Mouse (Mus musculus) heart, postnatal 10 days (tissue): Measurements from ENCODE around the gene Stat6. TPM values are rescaled to one million over a fixed set of nuclear protein-coding genes. Genes with fewer than 3 reads are reported as not detected.
A peak's percentile ranks its signal among the peaks of the same experiment; 100 is the strongest.
"Not testable (repeated sequence)": the region's sequence is repeated elsewhere in the genome, so short reads cannot be mapped to it uniquely, and the experiment has no call there.

Experiments used
- DNase-seq, 2 experiments: peaks; one replicate each; pipeline ENCODE4 v3.0.0; 2021
- intact Hi-C: fragments of 180-260 bp; cut with DNase I; formaldehyde crosslinking; loops from one replicate; pipeline ENCODE4 v1.15.1; 2025
- total RNA-seq, 2 experiments: library from RNA; stranded (reverse); gene quantifications; 2 replicates each; pipeline ENCODE4 v1.2.3; 2021

Stat6 gene
- total RNA-seq, 2 experiments from 2014 or later = 45.9 to 46.8 TPM

- intact Hi-C loops = loop anchor here (1.0 to 2.0 kb wide), 3 partner anchors 25 to 295 kb away; partner anchors contain the start of gene Nemp1
- DNase-seq = peak; percentile 93 to 95
Observed at GRCm38 (mm10) chr10:127641861-127642771, 670 bp upstream of the Stat6 start.

GRCm38 (mm10) chr10:127643553-127644238 is 910 bp downstream of the Stat6 start:
- intact Hi-C loops = loop anchor here (2.0 kb wide), 2 partner anchors 17 to 23 kb away; partner anchors contain the start of gene Nemp1
- DNase-seq = peak; percentile 88 to 90

- no peak for DNase-seq
- intact Hi-C loops = loop anchor here (2.0 kb wide), 1 partner anchor 15 kb away; no protein-coding TSS in a partner anchor
Observed at GRCm38 (mm10) chr10:127645791-127646190, 3.0 kb downstream of the Stat6 start.

GRCm38 (mm10) chr10:127652906-127653638 is 10.3 kb downstream of the Stat6 start:
- intact Hi-C loops = no loop called here
- DNase-seq = no peak

- no peak for DNase-seq
- intact Hi-C loops = no loop called here
Observed at GRCm38 (mm10) chr10:127654970-127655579, 12.3 kb downstream of the Stat6 start.

- intact Hi-C loops = not testable (repeated sequence)
Observed at GRCm38 (mm10) chr10:127657617-127658016, 14.8 kb downstream of the Stat6 start.

GRCm38 (mm10) chr10:127658076-127658475 is 15.3 kb downstream of the Stat6 start:
- DNase-seq = no peak
- intact Hi-C loops = no loop called here

More at GRCm38 (mm10) chr10:127657617-127658016, 14.8 kb downstream of the Stat6 start:
- not testable (repeated sequence) for DNase-seq

GRCm38 (mm10) chr10:127659551-127659950 is 16.8 kb downstream of the Stat6 start:
- intact Hi-C loops = no loop called here
- DNase-seq = no peak

- DNase-seq = peak; percentile 44 to 46
- intact Hi-C loops = loop anchor here (2.0 to 10.0 kb wide), 3 partner anchors 17 to 467 kb away; partner anchors contain the start of genes Arhgef25 and Dtx3
Observed at GRCm38 (mm10) chr10:127661291-127661914, 18.6 kb downstream of the Stat6 start.

- intact Hi-C loops = loop anchor here (2.0 to 10.0 kb wide), 3 partner anchors 17 to 467 kb away; partner anchors contain the start of genes Arhgef25 and Dtx3
- peak; percentile 78 to 79 for DNase-seq
Observed at GRCm38 (mm10) chr10:127661915-127662663, 19.3 kb downstream of the Stat6 start.

- intact Hi-C loops = loop anchor here (10.0 kb wide), 2 partner anchors 368 to 468 kb away; partner anchors contain the start of genes Arhgef25 and Dtx3
- peak; percentile 32 to 41 for DNase-seq
Observed at GRCm38 (mm10) chr10:127662666-127663253, 20.0 kb downstream of the Stat6 start.

GRCm38 (mm10) chr10:127663590-127663989 is 20.8 kb downstream of the Stat6 start:
- intact Hi-C loops = loop anchor here (10.0 kb wide), 2 partner anchors 369 to 469 kb away; partner anchors contain the start of genes Arhgef25 and Dtx3
- DNase-seq = peak in 1 of 2 experiments; percentile 20

GRCm38 (mm10) chr10:127664166-127664565 is 21.4 kb downstream of the Stat6 start:
- peak in 1 of 2 experiments; percentile 16 for DNase-seq
- intact Hi-C loops = loop anchor here (10.0 kb wide), 2 partner anchors 369 to 469 kb away; partner anchors contain the start of genes Arhgef25 and Dtx3

- DNase-seq = peak in 1 of 2 experiments; percentile 9
- intact Hi-C loops = loop anchor here (10.0 kb wide), 2 partner anchors 370 to 470 kb away; partner anchors contain the start of genes Arhgef25 and Dtx3
Observed at GRCm38 (mm10) chr10:127664891-127665290, 22.1 kb downstream of the Stat6 start.

- peak; percentile 30 to 48 for DNase-seq
- intact Hi-C loops = loop anchor here (2.0 to 10.0 kb wide), 3 partner anchors 23 to 471 kb away; partner anchors contain the start of genes Arhgef25, Dtx3 and Stat6
Observed at GRCm38 (mm10) chr10:127665366-127666181, 22.8 kb downstream of the Stat6 start.

- DNase-seq = peak; percentile 86 to 90
- intact Hi-C loops = loop anchor here (2.0 to 10.0 kb wide), 3 partner anchors 24 to 472 kb away; partner anchors contain the start of genes Arhgef25, Dtx3 and Stat6
Observed at GRCm38 (mm10) chr10:127666501-127667268, 23.9 kb downstream of the Stat6 start, which contains the start of gene Nemp1. Gene Nemp1 (plus strand): TSS chr10:127666901.
